Mouse (Mus musculus) testis, postnatal 10 days (tissue): ENCODE measurements around the gene Trdmt1.
"Not testable (repeated sequence)": the region's sequence is repeated elsewhere in the genome, so short reads cannot be mapped to it uniquely, and the experiment has no call there.

Source experiments
- DNase-seq: peaks from one replicate; pipeline ENCODE4 v3.0.0; 2021; ENCODE audit warnings: low spot score

Trdmt1 gene

GRCm38 (mm10) chr2:13544193-13544824 lies at the start of gene Trdmt1:
TSS of gene Trdmt1 (minus strand) at chr2:13544668.
- DNase-seq, result peak; percentile 88

- no peak for DNase-seq
These were observed 48.9 kb upstream of the Trdmt1 start for GRCm38 (mm10) chr2:13593328-13593727.

- not testable (repeated sequence) for DNase-seq
These were observed 39.3 kb upstream of the Trdmt1 start for GRCm38 (mm10) chr2:13583746-13584145.

GRCm38 (mm10) chr2:13582184-13582583 lies 37.7 kb upstream of the Trdmt1 start:
- DNase-seq, result no peak

- DNase-seq, result peak; percentile 47
These were observed 35.5 kb upstream of the Trdmt1 start for GRCm38 (mm10) chr2:13579991-13580390.

- no peak for DNase-seq
These were observed 34.8 kb upstream of the Trdmt1 start for GRCm38 (mm10) chr2:13579315-13579714.

- DNase-seq, result no peak
These were observed 34.1 kb upstream of the Trdmt1 start for GRCm38 (mm10) chr2:13578473-13579152.

GRCm38 (mm10) chr2:13577399-13577798 lies 32.9 kb upstream of the Trdmt1 start:
- no peak for DNase-seq

- peak; percentile 46 for DNase-seq
These were observed 31.5 kb upstream of the Trdmt1 start for GRCm38 (mm10) chr2:13575926-13576325.

GRCm38 (mm10) chr2:13575287-13575801 lies 30.9 kb upstream of the Trdmt1 start:
- DNase-seq, result peak; percentile 90

GRCm38 (mm10) chr2:13574801-13575150 lies 30.3 kb upstream of the Trdmt1 start:
- DNase-seq, result peak; percentile 61

- peak; percentile 87 for DNase-seq
These were observed 29.8 kb upstream of the Trdmt1 start for GRCm38 (mm10) chr2:13574066-13574800.

GRCm38 (mm10) chr2:13573408-13574065 lies 29.1 kb upstream of the Trdmt1 start, which contains the start of gene Vim:
TSS of gene Vim (plus strand) at chr2:13573927.
- peak; percentile 98 for DNase-seq

- no peak for DNase-seq
These were observed 28.4 kb upstream of the Trdmt1 start for GRCm38 (mm10) chr2:13572647-13573407.

- no peak for DNase-seq
These were observed 27.7 kb upstream of the Trdmt1 start for GRCm38 (mm10) chr2:13572101-13572553.

GRCm38 (mm10) chr2:13570122-13570521 lies 25.7 kb upstream of the Trdmt1 start:
- DNase-seq, result no peak

- DNase-seq, result no peak
These were observed 15.9 kb upstream of the Trdmt1 start for GRCm38 (mm10) chr2:13560396-13560795.

GRCm38 (mm10) chr2:13559729-13560128 lies 15.3 kb upstream of the Trdmt1 start:
- DNase-seq, result no peak

- DNase-seq, result no peak
These were observed 14.8 kb upstream of the Trdmt1 start for GRCm38 (mm10) chr2:13559303-13559702.

- DNase-seq, result no peak
These were observed 14.3 kb upstream of the Trdmt1 start for GRCm38 (mm10) chr2:13558607-13559262.
